Mouse (Mus musculus) kidney, embryonic 16.5 days (tissue): ENCODE data around the gene Ppfia2. TPM values are rescaled to one million over a fixed set of nuclear protein-coding genes. Genes with fewer than 3 reads are reported as not detected.

Source experiments
- ATAC-seq: fragments of 200-750 bp; cut with Nextera tagmentation; 2 replicates; pipeline ENCODE4 v1.8.0; 2017; ENCODE audit warnings: moderate TSS enrichment; ENCODE audit not compliant: low FRiP score, low TSS enrichment
- H3K27ac ChIP-seq: fragments of 300-500 bp; sonication (generic); 2 replicates; pipeline ENCODE4 v1.5.1; 2014; ENCODE audit warnings: low read length
- H3K27me3 ChIP-seq: fragments of 300-500 bp; sonication (generic); 2 replicates; pipeline ENCODE4 v1.6.1; 2014; ENCODE audit warnings: low read length, control low read depth, mixed read lengths; ENCODE audit not compliant: insufficient read depth
- H3K36me3 ChIP-seq: fragments of 300-500 bp; sonication (generic); 2 replicates; pipeline ENCODE4 v1.6.1; 2014; ENCODE audit warnings: low read length, control low read depth, mixed read lengths; ENCODE audit not compliant: insufficient read depth
- H3K4me1 ChIP-seq: fragments of 300-500 bp; sonication (generic); 2 replicates; pipeline ENCODE4 v1.6.1; 2014; ENCODE audit warnings: low read length, control low read depth, mixed read lengths; ENCODE audit not compliant: insufficient read depth
- H3K4me2 ChIP-seq: fragments of 300-500 bp; sonication (generic); replicated peaks from 2 replicates; pipeline ENCODE4 v1.6.1; 2014; ENCODE audit warnings: low read depth, low read length
- H3K4me3 ChIP-seq: fragments of 300-500 bp; sonication (generic); 2 replicates; pipeline ENCODE4 v1.5.1; 2014; ENCODE audit warnings: mild to moderate bottlenecking, low read length
- H3K9ac ChIP-seq: fragments of 300-500 bp; sonication (generic); replicated peaks from 2 replicates; pipeline ENCODE4 v1.6.1; 2014; ENCODE audit warnings: low read length
- H3K9me3 ChIP-seq: fragments of 300-500 bp; sonication (generic); 2 replicates; pipeline ENCODE4 v1.6.1; 2016; ENCODE audit warnings: low read length, control low read depth
- WGBS: fragments of 180-500 bp; shearing (Covaris S2); extraction: QIAGEN DNeasy Blood & Tissue Kit; methylation state at CpG from one replicate; pipeline ENCODE4 v1.1.7; 2014; 5-methylcytosine and 5-hydroxymethylcytosine counted together
- polyA plus RNA-seq: library from polyadenylated mRNA; unstranded; fragments of >200 nt; fragmentation: Nextera tagmentation; extraction: Ambion mirVana; gene quantifications from 2 replicates; pipeline ENCODE4 v1.2.1, GENCODE M21; 2015

Gene Ppfia2
- polyA plus RNA-seq, 1 experiment from 2014 or later: 0.30 TPM

GRCm38 (mm10) chr10:106761061-106761460 is 290.9 kb downstream of the Ppfia2 start:
- Histone ChIP-seq H3K36me3 (no peaks in the 10 kb centered on the region), H3K27me3 (no peaks in the 10 kb centered on the region)
- no peak for ATAC-seq

GRCm38 (mm10) chr10:106763785-106764184 is 293.6 kb downstream of the Ppfia2 start:
- no peak for ATAC-seq
- H3K4me1 ChIP-seq: no peaks in the 10 kb centered on the region

More at GRCm38 (mm10) chr10:106761061-106761460, 290.9 kb downstream of the Ppfia2 start:
- no peaks in the 10 kb centered on the region for H3K9me3 ChIP-seq
- no peak overlapping the region for H3K27ac ChIP-seq
- WGBS: 81% methylated on average over 6 of the region's 6 CpGs
- no peak overlapping the region for H3K9ac ChIP-seq
- no peak overlapping the region for H3K4me2 ChIP-seq
- no peaks in the 10 kb centered on the region for H3K4me1 ChIP-seq
- H3K4me3 ChIP-seq: no peak overlapping the region

GRCm38 (mm10) chr10:106775571-106775970 is 305.4 kb downstream of the Ppfia2 start:
- no peak overlapping the region for H3K4me2 ChIP-seq
- H3K9ac ChIP-seq: no peak overlapping the region
- H3K36me3 ChIP-seq: no peaks in the 10 kb centered on the region
- H3K9me3 ChIP-seq: no peaks in the 10 kb centered on the region
- H3K4me1 ChIP-seq: no peaks in the 10 kb centered on the region
- ATAC-seq: no peak
- 83% methylated on average over 1 of the region's 1 CpGs for WGBS
- H3K27me3 ChIP-seq: no peaks in the 10 kb centered on the region
- H3K4me3 ChIP-seq: no peak overlapping the region
- H3K27ac ChIP-seq: no peak overlapping the region

More at GRCm38 (mm10) chr10:106763785-106764184, 293.6 kb downstream of the Ppfia2 start:
- 71% methylated on average over 7 of the region's 7 CpGs for WGBS
- Histone ChIP-seq H3K36me3 (no peaks in the 10 kb centered on the region), H3K9ac (no peak overlapping the region), H3K27me3 (no peaks in the 10 kb centered on the region), H3K9me3 (no peaks in the 10 kb centered on the region), H3K4me2 (no peak overlapping the region), H3K27ac (no peak overlapping the region), H3K4me3 (no peak overlapping the region)

GRCm38 (mm10) chr10:106815447-106815846 is 345.3 kb downstream of the Ppfia2 start:
- Histone ChIP-seq H3K4me2 (no peak overlapping the region), H3K27me3 (no peaks in the 10 kb centered on the region), H3K36me3 (no peaks in the 10 kb centered on the region), H3K9ac (no peak overlapping the region), H3K4me1 (no peaks in the 10 kb centered on the region), H3K27ac (no peak overlapping the region), H3K4me3 (no peak overlapping the region), H3K9me3 (no peaks in the 10 kb centered on the region)
- ATAC-seq: no peak
- WGBS: 34% methylated on average over 2 of the region's 2 CpGs

- Histone ChIP-seq H3K36me3 (no peaks in the 10 kb centered on the region), H3K27ac (no peak overlapping the region), H3K27me3 (no peaks in the 10 kb centered on the region), H3K4me2 (no peak overlapping the region), H3K9ac (no peak overlapping the region), H3K9me3 (no peaks in the 10 kb centered on the region), H3K4me1 (no peaks in the 10 kb centered on the region), H3K4me3 (no peak overlapping the region)
- WGBS: 81% methylated on average over 4 of the region's 4 CpGs
- no peak for ATAC-seq
These were observed 348.2 kb downstream of the Ppfia2 start for GRCm38 (mm10) chr10:106818381-106818780.

- Histone ChIP-seq H3K4me3 (no peak overlapping the region), H3K4me2 (no peak overlapping the region)
- WGBS: 92% methylated on average over 1 of the region's 1 CpGs
These were observed 354.1 kb downstream of the Ppfia2 start for GRCm38 (mm10) chr10:106824215-106824614.

GRCm38 (mm10) chr10:106838476-106838875 is 368.3 kb downstream of the Ppfia2 start:
- no peaks in the 10 kb centered on the region for H3K4me1 ChIP-seq
- H3K36me3 ChIP-seq: no peaks in the 10 kb centered on the region
- H3K9me3 ChIP-seq: no peaks in the 10 kb centered on the region
- H3K27ac ChIP-seq: no peak overlapping the region
- H3K27me3 ChIP-seq: no peaks in the 10 kb centered on the region
- ATAC-seq: no peak
- no peak overlapping the region for H3K4me2 ChIP-seq
- no peak overlapping the region for H3K9ac ChIP-seq
- 74% methylated on average over 1 of the region's 1 CpGs for WGBS
- H3K4me3 ChIP-seq: no peak overlapping the region

More at GRCm38 (mm10) chr10:106824215-106824614, 354.1 kb downstream of the Ppfia2 start:
- no peaks in the 10 kb centered on the region for H3K27me3 ChIP-seq
- no peak overlapping the region for H3K9ac ChIP-seq
- no peak for ATAC-seq
- H3K36me3 ChIP-seq: no peaks in the 10 kb centered on the region
- no peaks in the 10 kb centered on the region for H3K9me3 ChIP-seq
- no peaks in the 10 kb centered on the region for H3K4me1 ChIP-seq
- H3K27ac ChIP-seq: no peak overlapping the region

GRCm38 (mm10) chr10:106858106-106858505 is 388.0 kb downstream of the Ppfia2 start:
- Histone ChIP-seq H3K4me2 (no peak overlapping the region), H3K4me1 (no peaks in the 10 kb centered on the region), H3K9me3 (no peaks in the 10 kb centered on the region), H3K27ac (no peak overlapping the region), H3K4me3 (no peak overlapping the region), H3K36me3 (no peaks in the 10 kb centered on the region), H3K9ac (no peak overlapping the region), H3K27me3 (no peaks in the 10 kb centered on the region)
- no peak for ATAC-seq
- WGBS: 84% methylated on average over 6 of the region's 6 CpGs

- Histone ChIP-seq H3K27ac (no peak overlapping the region), H3K4me3 (no peak overlapping the region), H3K27me3 (no peaks in the 10 kb centered on the region), H3K9ac (no peak overlapping the region), H3K36me3 (no peaks in the 10 kb centered on the region), H3K4me1 (no peaks in the 10 kb centered on the region), H3K4me2 (no peak overlapping the region), H3K9me3 (no peaks in the 10 kb centered on the region)
- no peak for ATAC-seq
- WGBS: 79% methylated on average over 4 of the region's 4 CpGs
These were observed 400.1 kb downstream of the Ppfia2 start for GRCm38 (mm10) chr10:106870233-106870632.

- Histone ChIP-seq H3K27me3 (no peaks in the 10 kb centered on the region), H3K4me2 (no peak overlapping the region), H3K4me1 (no peaks in the 10 kb centered on the region), H3K9ac (no peak overlapping the region), H3K36me3 (no peaks in the 10 kb centered on the region), H3K9me3 (no peaks in the 10 kb centered on the region), H3K4me3 (no peak overlapping the region), H3K27ac (no peak overlapping the region)
- WGBS: 78% methylated on average over 3 of the region's 3 CpGs
- no peak for ATAC-seq
These were observed 401.7 kb downstream of the Ppfia2 start for GRCm38 (mm10) chr10:106871847-106872246.
